Comparison of ENCODE assay signal across 8 mouse cellular contexts in genomic region chr1:132416943-132417290, GRCm38 (mm10). TPM values are rescaled to one million over a fixed set of nuclear protein-coding genes. Genes with fewer than 3 reads are reported as not detected.
DNase-seq lines count a peak whose midpoint lies in the region; ATAC-seq and TF ChIP-seq lines count a peak whose summit lies in the region.

No protein-coding gene starts in this region.

- H3K27ac ChIP-seq in embryonic facial prominence, embryonic 15.5 days (replicated peaks): peak overlapping the region; percentile 93
- H3K27ac ChIP-seq in intestine, embryonic 16.5 days (ENCODE audit: low read length): peak overlapping the region; percentile 89; the same call in 1 of the 2 replicates
- H3K27ac ChIP-seq in neural tube, embryonic 12.5 days: peak overlapping the region; percentile 82; the same call in 1 of the 2 replicates

- H3K27me3 ChIP-seq in embryonic facial prominence, embryonic 15.5 days: no peaks in the 10 kb centered on the region
- H3K27me3 ChIP-seq in intestine, embryonic 16.5 days (replicated peaks; ENCODE audit: control insufficient read depth, insufficient read depth, low read length): no peaks in the 10 kb centered on the region
- H3K27me3 ChIP-seq in neural tube, embryonic 12.5 days (replicated peaks): no peaks in the 10 kb centered on the region

- H3K4me3 ChIP-seq in lung, adult 2 months (replicated peaks; ENCODE audit: extremely low read depth, low read depth, low read length): peak overlapping the region; percentile 42
- peak overlapping the region; percentile 70 for H3K4me3 ChIP-seq in embryonic facial prominence, embryonic 15.5 days (replicated peaks)
- H3K4me3 ChIP-seq in intestine, embryonic 16.5 days (ENCODE audit: low read length): peak overlapping the region; percentile 89
- H3K4me3 ChIP-seq in neural tube, embryonic 12.5 days: peak overlapping the region; percentile 73

- 10% methylated on average over 6 of the region's 6 CpGs for WGBS in lung, adult 2 months
- WGBS in embryonic facial prominence, embryonic 15.5 days: 9% methylated on average over 6 of the region's 6 CpGs
- 16% methylated on average over 6 of the region's 6 CpGs for WGBS in intestine, embryonic 16.5 days
- WGBS in neural tube, embryonic 12.5 days: 23% methylated on average over 6 of the region's 6 CpGs

- peak overlapping the region; percentile 59 for H3K4me2 ChIP-seq in embryonic facial prominence, embryonic 15.5 days (replicated peaks)
- peak overlapping the region; percentile 81 for H3K4me2 ChIP-seq in intestine, embryonic 16.5 days (ENCODE audit: low read depth, low read length)
- peak overlapping the region; percentile 80 for H3K4me2 ChIP-seq in neural tube, embryonic 12.5 days (replicated peaks)

- H3K9ac ChIP-seq in embryonic facial prominence, embryonic 15.5 days: peak overlapping the region; percentile 80
- H3K9ac ChIP-seq in intestine, embryonic 16.5 days (ENCODE audit: low read depth, low read length): peak overlapping the region; percentile 92
- peak overlapping the region; percentile 86; the same call in 1 of the 2 replicates for H3K9ac ChIP-seq in neural tube, embryonic 12.5 days

- ATAC-seq in embryonic facial prominence, embryonic 15.5 days (ENCODE audit: insufficient number of reproducible peaks, low FRiP score, low TSS enrichment, low read depth): no peak
- no peak for ATAC-seq in intestine, embryonic 16.5 days
- ATAC-seq in neural tube, embryonic 12.5 days (ENCODE audit: low FRiP score, low read depth): no peak

- peaks cover 5% of the 10 kb centered on the region; the same call in 1 of the 2 replicates for H3K4me1 ChIP-seq in lung, adult 2 months (ENCODE audit: control insufficient read depth, insufficient read depth, low read length)
- peaks cover 16% of the 10 kb centered on the region for H3K4me1 ChIP-seq in embryonic facial prominence, embryonic 15.5 days
- peaks cover 4% of the 10 kb centered on the region; the same call in 1 of the 2 replicates for H3K4me1 ChIP-seq in intestine, embryonic 16.5 days (ENCODE audit: control insufficient read depth, insufficient read depth, low read length)
- peaks cover 15% of the 10 kb centered on the region for H3K4me1 ChIP-seq in neural tube, embryonic 12.5 days

- H3K36me3 ChIP-seq in embryonic facial prominence, embryonic 15.5 days: no peaks in the 10 kb centered on the region
- no peaks in the 10 kb centered on the region for H3K36me3 ChIP-seq in intestine, embryonic 16.5 days (ENCODE audit: control insufficient read depth, insufficient read depth, low read length)
- H3K36me3 ChIP-seq in neural tube, embryonic 12.5 days: no peaks in the 10 kb centered on the region

- H3K9me3 ChIP-seq in embryonic facial prominence, embryonic 15.5 days (replicated peaks): no peaks in the 10 kb centered on the region
- H3K9me3 ChIP-seq in intestine, embryonic 16.5 days (ENCODE audit: control insufficient read depth, low read length): no peaks in the 10 kb centered on the region
- no peaks in the 10 kb centered on the region for H3K9me3 ChIP-seq in neural tube, embryonic 12.5 days

- TF ChIP-seq POLR2A in lung, adult 2 months (IDR thresholded peaks at IDR 0.05; ENCODE audit: borderline replicate concordance, extremely low read depth, low read depth, low read length): no peak

- no peak for TF ChIP-seq CTCF in lung, adult 2 months (IDR thresholded peaks at IDR 0.05; ENCODE audit: insufficient read depth, low read length)

- DNase-seq in lung, adult 2 months: no peak
- DNase-seq in lung, postnatal 14 days: no peak
- no peak for DNase-seq in frontal cortex, postnatal 25 days (ENCODE audit: low spot score in 2 of 2)
- DNase-seq in embryo, embryonic 9.5 days (ENCODE audit: extremely low spot score): no peak
- no peak for DNase-seq in ovary, postnatal 10 days (ENCODE audit: low spot score)

RNA-seq across cellular contexts. Expression of gene Dstyk, which starts 0.4 kb away (rescaled TPM):
- 14.9 and 17.7 TPM in 2 replicates for polyA plus RNA-seq in lung, adult 2 months (2012; rRNA removed)
- polyA plus RNA-seq in embryonic facial prominence, embryonic 15.5 days (2015; fragmentation: Nextera tagmentation; extraction: Ambion mirVana): 15.6 and 18.0 TPM in 2 replicates
- polyA plus RNA-seq in intestine, embryonic 16.5 days (2015; fragmentation: Nextera tagmentation; extraction: Ambion mirVana): 6.2 and 6.3 TPM in 2 replicates
- 12.3 and 12.6 TPM in 2 replicates for polyA plus RNA-seq in neural tube, embryonic 12.5 days (2016; fragmentation: Nextera tagmentation; extraction: Ambion mirVana)

RNA-seq across cellular contexts. Expression of gene Tmcc2, which starts 25.8 kb away (rescaled TPM):
- polyA plus RNA-seq in lung, adult 2 months (2012; rRNA removed): 135 and 154 TPM in 2 replicates
- 9.8 and 10.7 TPM in 2 replicates for polyA plus RNA-seq in embryonic facial prominence, embryonic 15.5 days (2015; fragmentation: Nextera tagmentation; extraction: Ambion mirVana)
- polyA plus RNA-seq in intestine, embryonic 16.5 days (2015; fragmentation: Nextera tagmentation; extraction: Ambion mirVana): 9.4 and 12.2 TPM in 2 replicates
- polyA plus RNA-seq in neural tube, embryonic 12.5 days (2016; fragmentation: Nextera tagmentation; extraction: Ambion mirVana): 38.0 and 42.4 TPM in 2 replicates
